ENCODE assay signal across 8 mouse cellular contexts in genomic region chr11:84523321-84523831, GRCm38 (mm10). TPM values are rescaled to one million over a fixed set of nuclear protein-coding genes. Genes with fewer than 3 reads are reported as not detected.
DNase-seq lines count a peak whose midpoint lies in the region; ATAC-seq and TF ChIP-seq lines count a peak whose summit lies in the region.
"Had no signal": no experiment of that assay in that cellular context is flagged by ENCODE, and none has a peak within 500 bp of the region (broad histone marks: within the 10 kb centered on the region; RNA-seq: fewer than 3 reads in every experiment).

No protein-coding gene starts in this region.

- TF ChIP-seq EP300 in stomach, postnatal 0 days (optimal IDR thresholded peaks at IDR 0.05): no peak

- no peaks in the 10 kb centered on the region for H3K36me3 ChIP-seq in megakaryocyte, embryonic 14.5 days (replicated peaks; ENCODE audit: low read length)
- H3K36me3 ChIP-seq in embryonic facial prominence, embryonic 14.5 days (ENCODE audit: control insufficient read depth, insufficient read depth, low read length): no peaks in the 10 kb centered on the region
- no peaks in the 10 kb centered on the region for H3K36me3 ChIP-seq in kidney, embryonic 16.5 days (ENCODE audit: insufficient read depth, low read length)
- no peaks in the 10 kb centered on the region for H3K36me3 ChIP-seq in stomach, postnatal 0 days (ENCODE audit: control insufficient read depth, insufficient read depth, low read length)

- peaks cover 100% of the 10 kb centered on the region for H3K27me3 ChIP-seq in megakaryocyte, embryonic 14.5 days (replicated peaks)
- peaks cover 96% of the 10 kb centered on the region for H3K27me3 ChIP-seq in embryonic facial prominence, embryonic 14.5 days (replicated peaks; ENCODE audit: control insufficient read depth, insufficient read depth, low read length)
- peaks cover 91% of the 10 kb centered on the region for H3K27me3 ChIP-seq in kidney, embryonic 16.5 days (ENCODE audit: insufficient read depth, low read length)
- peaks cover 43% of the 10 kb centered on the region; the same call in 1 of the 2 replicates for H3K27me3 ChIP-seq in stomach, postnatal 0 days (ENCODE audit: control insufficient read depth, insufficient read depth, low read length)

- peaks cover 3% of the 10 kb centered on the region; the same call in 1 of the 2 replicates for H3K9me3 ChIP-seq in megakaryocyte, embryonic 14.5 days
- no peaks in the 10 kb centered on the region for H3K9me3 ChIP-seq in embryonic facial prominence, embryonic 14.5 days (ENCODE audit: control insufficient read depth, low read length)
- H3K9me3 ChIP-seq in kidney, embryonic 16.5 days (ENCODE audit: low read length): no peaks in the 10 kb centered on the region
- H3K9me3 ChIP-seq in stomach, postnatal 0 days (ENCODE audit: control insufficient read depth, low read length): no peaks in the 10 kb centered on the region

- H3K4me3 ChIP-seq in megakaryocyte, embryonic 14.5 days (replicated peaks): peak overlapping the region; percentile 16
- H3K4me3 ChIP-seq in embryonic facial prominence, embryonic 14.5 days (ENCODE audit: low read depth, low read length): peak overlapping the region; percentile 10; the same call in 1 of the 2 replicates
- peak overlapping the region; percentile 51 for H3K4me3 ChIP-seq in kidney, embryonic 16.5 days (ENCODE audit: low read length)
- H3K4me3 ChIP-seq in stomach, postnatal 0 days (ENCODE audit: low read depth, low read length): peak overlapping the region; percentile 21; the same call in 1 of the 2 replicates

- no peak for TF ChIP-seq CTCF in stomach, postnatal 0 days (IDR thresholded peaks at IDR 0.05; ENCODE audit: low read depth)

- no peak for ATAC-seq in megakaryocyte, adult 5-6 weeks (ENCODE audit: poor library complexity, severe bottlenecking)
- ATAC-seq in embryonic facial prominence, embryonic 14.5 days (ENCODE audit: low read depth): no peak
- no peak for ATAC-seq in kidney, embryonic 16.5 days (ENCODE audit: low FRiP score, low TSS enrichment)
- no peak for ATAC-seq in stomach, postnatal 0 days (ENCODE audit: low FRiP score, low TSS enrichment)

- no peak overlapping the region; the same call in 1 of the 2 replicates for H3K4me2 ChIP-seq in embryonic facial prominence, embryonic 14.5 days (ENCODE audit: low read depth, low read length)
- H3K4me2 ChIP-seq in kidney, embryonic 16.5 days (replicated peaks; ENCODE audit: low read depth, low read length): peak overlapping the region; percentile 53
- H3K4me2 ChIP-seq in stomach, postnatal 0 days (replicated peaks; ENCODE audit: low read depth): no peak overlapping the region

- no peak overlapping the region for H3K9ac ChIP-seq in embryonic facial prominence, embryonic 14.5 days (ENCODE audit: low read depth, low read length)
- peak overlapping the region; percentile 65 for H3K9ac ChIP-seq in kidney, embryonic 16.5 days (replicated peaks; ENCODE audit: low read length)
- H3K9ac ChIP-seq in stomach, postnatal 0 days (ENCODE audit: low read length): no peak overlapping the region

- no peak overlapping the region for H3K27ac ChIP-seq in embryonic facial prominence, embryonic 14.5 days (replicated peaks; ENCODE audit: low read depth, low read length)
- H3K27ac ChIP-seq in kidney, embryonic 16.5 days (ENCODE audit: low read length): peak overlapping the region; percentile 76
- no peak overlapping the region for H3K27ac ChIP-seq in stomach, postnatal 0 days (replicated peaks)

- peaks cover 64% of the 10 kb centered on the region for H3K4me1 ChIP-seq in megakaryocyte, embryonic 14.5 days
- peaks cover 7% of the 10 kb centered on the region; the same call in 1 of the 2 replicates for H3K4me1 ChIP-seq in embryonic facial prominence, embryonic 14.5 days (ENCODE audit: control insufficient read depth, insufficient read depth, low read length)
- peaks cover 29% of the 10 kb centered on the region for H3K4me1 ChIP-seq in kidney, embryonic 16.5 days (ENCODE audit: insufficient read depth, low read length)
- peaks cover 3% of the 10 kb centered on the region; the same call in 1 of the 2 replicates for H3K4me1 ChIP-seq in stomach, postnatal 0 days (replicated peaks; ENCODE audit: control insufficient read depth, insufficient read depth)

- no peak for DNase-seq in embryonic facial prominence, embryonic 14.5 days (ENCODE audit: low spot score)
- no peak for DNase-seq in stomach, postnatal 0 days (ENCODE audit: low spot score)
- DNase-seq in gastrocnemius, postnatal 4 days (ENCODE audit: low spot score in 2 of 2): no peak
- DNase-seq in left cerebral cortex, adult 18-20 months (ENCODE audit: low spot score in 2 of 2): no peak

- 1% methylated on average over 16 of the region's 16 CpGs for WGBS in embryonic facial prominence, embryonic 14.5 days
- WGBS in kidney, embryonic 16.5 days: under 1% methylated on average over 16 of the region's 16 CpGs
- WGBS in stomach, postnatal 0 days: 3% methylated on average over 16 of the region's 16 CpGs

RNA-seq across cellular contexts. Expression of gene Lhx1, which starts 2.0 kb away (rescaled TPM):
- not detected in 2 replicates for polyA plus RNA-seq in megakaryocyte, embryonic 14.5 days (2012; ENCODE audit: insufficient read depth, low replicate concordance)
- 0.31 and 0.73 TPM in 2 replicates for total RNA-seq in megakaryocyte, adult 5-6 weeks (2015)
- total RNA-seq in megakaryocyte, adult 5-6 weeks (2017): 0.53 TPM in 1 of 2 replicates, not detected in the other
- 0.07 and 0.11 TPM in 2 replicates for polyA plus RNA-seq in embryonic facial prominence, embryonic 14.5 days (2014; fragmentation: Nextera tagmentation; extraction: Ambion mirVana)
- polyA plus RNA-seq in kidney, embryonic 16.5 days (2015; fragmentation: Nextera tagmentation; extraction: Ambion mirVana): 31.2 and 35.0 TPM in 2 replicates
- not detected in 2 replicates for polyA plus RNA-seq in stomach, postnatal 0 days (2015; fragmentation: Nextera tagmentation; extraction: Ambion mirVana)
- not detected for total RNA-seq in gastrocnemius, postnatal 4 days (2021)
- not detected for total RNA-seq in left cerebral cortex, adult 18-20 months (2021)
- polyA plus RNA-seq: heart, embryonic 16.5 days had no signal

RNA-seq across cellular contexts. Expression of gene Aatf, which starts 10.1 kb away (rescaled TPM):
- 2.5 and 13.5 TPM in 2 replicates for polyA plus RNA-seq in megakaryocyte, embryonic 14.5 days (2012; ENCODE audit: insufficient read depth, low replicate concordance)
- 24.1 and 33.3 TPM in 2 replicates for total RNA-seq in megakaryocyte, adult 5-6 weeks (2015)
- 38.2 and 48.5 TPM in 2 replicates for total RNA-seq in megakaryocyte, adult 5-6 weeks (2017)
- 39.9 and 40.3 TPM in 2 replicates for polyA plus RNA-seq in embryonic facial prominence, embryonic 14.5 days (2014; fragmentation: Nextera tagmentation; extraction: Ambion mirVana)
- polyA plus RNA-seq in kidney, embryonic 16.5 days (2015; fragmentation: Nextera tagmentation; extraction: Ambion mirVana): 60.0 and 62.3 TPM in 2 replicates
- 24.3 and 24.8 TPM in 2 replicates for polyA plus RNA-seq in stomach, postnatal 0 days (2015; fragmentation: Nextera tagmentation; extraction: Ambion mirVana)
- total RNA-seq in gastrocnemius, postnatal 4 days (2021): 10 to 100 TPM; 19.6 to 20.7 TPM
- 10 to 100 TPM; 21.1 to 21.9 TPM for total RNA-seq in left cerebral cortex, adult 18-20 months (2021)

Comparison
In these comparisons a context has a peak if more than half of its experiments do, and no peak if none do; other contexts are left out.
1. RNA of gene Lhx1, which starts 2.0 kb away (polyA plus RNA-seq): 31.2 to 35.0 TPM in kidney, embryonic 16.5 days; 0.07 to 0.11 TPM in embryonic facial prominence, embryonic 14.5 days, not detected in stomach, postnatal 0 days and not detected in megakaryocyte, embryonic 14.5 days; every median in the first group is over 10 times any median in the second.
2. Peak in every context shown above with its lines, with median percentiles within 50 percentile points of each other: H3K4me3 ChIP-seq.